Mouse (Mus musculus) erythroblast, embryonic 14.5 days (primary cell): ENCODE measurements around the gene Plppr2. TPM values are rescaled to one million over a fixed set of nuclear protein-coding genes. Genes with fewer than 3 reads are reported as not detected.
A peak's percentile ranks its signal among the peaks of the same experiment; 100 is the strongest.

Source experiments
- H3K27me3 ChIP-seq: 2 replicates; pipeline ENCODE4 v1.6.1; 2012; ENCODE audit warnings: inconsistent platforms; ENCODE audit not compliant: control insufficient read depth
- H3K36me3 ChIP-seq: 2 replicates; pipeline ENCODE4 v1.6.1; 2012; ENCODE audit warnings: mild to moderate bottlenecking, inconsistent platforms; ENCODE audit not compliant: control insufficient read depth
- H3K4me1 ChIP-seq: 2 replicates; pipeline ENCODE4 v1.6.1; 2012; ENCODE audit warnings: inconsistent platforms; ENCODE audit not compliant: control insufficient read depth
- H3K4me3 ChIP-seq: replicated peaks from 2 replicates; pipeline ENCODE3; 2012; ENCODE audit warnings: moderate library complexity, mild to moderate bottlenecking, inconsistent platforms
- H3K9me3 ChIP-seq: 2 replicates; pipeline ENCODE4 v1.6.1; 2012; ENCODE audit warnings: low read length, inconsistent platforms, mixed read lengths; ENCODE audit not compliant: control insufficient read depth
- GATA1 ChIP-seq: IDR thresholded peaks from 2 replicates; pipeline ENCODE4 v1.6.1; 2012; ENCODE audit warnings: low read length, inconsistent platforms, mixed read lengths
- TAL1 ChIP-seq: IDR thresholded peaks from 3 replicates; pipeline ENCODE4 v1.6.1; 2012; ENCODE audit warnings: low read length, inconsistent platforms, mixed read lengths
- polyA plus RNA-seq: library from polyadenylated mRNA; stranded (reverse); fragments of >175 nt; gene quantifications from 2 replicates; pipeline ENCODE4 v1.2.3, GENCODE M21; 2012

The Plppr2 gene
- polyA plus RNA-seq, 1 experiment, result 0.06 TPM

GRCm38 (mm10) chr9:21918035-21918592, 18.7 kb upstream of the Plppr2 start, which contains the start of gene Rab3d:
Gene Rab3d (minus strand): TSS chr9:21918192.
- peaks cover 32% of the 10 kb centered on the region for H3K27me3 ChIP-seq
- peak within 1 kb of the TSS; percentile 65 for H3K4me3 ChIP-seq
- H3K9me3 ChIP-seq, result peaks cover 8% of the 10 kb centered on the region
- H3K4me1 ChIP-seq, result peaks cover 18% of the 10 kb centered on the region
- peaks cover 5% of the 10 kb centered on the region for H3K36me3 ChIP-seq
- TF ChIP-seq GATA1 (no peak), TAL1 (no peak)

DNA sequence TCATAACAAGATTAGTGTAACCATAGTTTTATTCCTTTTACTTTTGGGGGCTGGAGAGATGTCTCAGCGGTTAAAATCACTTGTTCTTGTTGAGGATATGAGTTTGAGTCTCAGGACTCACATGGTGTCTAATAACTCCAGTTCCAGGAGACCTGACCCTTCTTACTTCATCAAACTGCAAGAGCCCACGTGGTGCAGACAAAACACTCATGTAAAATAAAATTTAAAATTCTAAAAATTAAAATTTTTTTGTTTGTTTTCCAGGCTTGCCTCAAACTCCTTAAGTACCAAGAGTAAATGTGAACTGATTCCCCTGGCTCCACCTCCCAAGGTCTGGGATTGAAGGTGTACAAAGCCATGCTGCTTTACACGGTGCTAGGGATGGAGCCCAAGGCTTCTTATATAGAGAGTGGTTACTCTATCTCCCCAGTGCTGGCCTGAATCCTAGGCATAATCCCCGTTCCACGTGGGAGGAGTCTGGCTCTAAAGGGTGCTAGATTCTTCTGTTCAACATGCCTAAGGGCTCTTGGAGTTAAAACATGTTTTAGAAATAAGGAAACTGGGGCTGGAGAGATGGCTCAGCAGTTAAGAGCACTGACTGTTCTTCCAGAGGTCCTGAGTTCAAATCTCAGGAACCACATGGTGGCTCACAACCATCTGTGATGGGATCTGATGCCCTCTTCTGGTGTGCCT, 18.0 kb upstream of the Plppr2 start:
- TF ChIP-seq GATA1 (no peak), TAL1 (no peak)
- Histone ChIP-seq H3K4me3 (no peak overlapping the region), H3K4me1 (peaks cover 21% of the 10 kb centered on the region), H3K9me3 (peaks cover 8% of the 10 kb centered on the region), H3K27me3 (peaks cover 32% of the 10 kb centered on the region), H3K36me3 (peaks cover 5% of the 10 kb centered on the region)

DNA sequence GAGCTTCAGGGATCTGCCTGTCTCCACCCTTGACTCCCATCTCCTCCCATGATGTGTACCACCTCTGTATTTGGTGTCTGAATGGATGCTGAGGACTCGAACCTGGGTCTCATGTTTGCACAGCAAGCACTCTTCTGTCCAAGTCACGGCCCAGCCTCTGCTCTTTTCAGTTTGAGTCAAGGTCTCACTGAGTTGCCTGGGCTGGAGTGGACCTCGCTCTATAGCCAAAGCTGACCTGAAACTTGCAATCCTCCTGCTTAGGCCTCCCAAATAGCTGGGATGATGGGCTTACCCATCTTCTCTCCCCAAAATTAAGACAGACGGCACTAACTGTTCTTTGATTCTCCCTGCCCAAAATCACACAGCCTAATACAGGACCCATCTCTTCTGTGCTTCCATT, 13.8 kb upstream of the Plppr2 start:
- Histone ChIP-seq H3K4me3 (no peak overlapping the region), H3K27me3 (peaks cover 5% of the 10 kb centered on the region), H3K9me3 (peaks cover 8% of the 10 kb centered on the region), H3K4me1 (peaks cover 32% of the 10 kb centered on the region), H3K36me3 (peaks cover 5% of the 10 kb centered on the region)
- TF ChIP-seq GATA1 (no peak), TAL1 (no peak)

DNA sequence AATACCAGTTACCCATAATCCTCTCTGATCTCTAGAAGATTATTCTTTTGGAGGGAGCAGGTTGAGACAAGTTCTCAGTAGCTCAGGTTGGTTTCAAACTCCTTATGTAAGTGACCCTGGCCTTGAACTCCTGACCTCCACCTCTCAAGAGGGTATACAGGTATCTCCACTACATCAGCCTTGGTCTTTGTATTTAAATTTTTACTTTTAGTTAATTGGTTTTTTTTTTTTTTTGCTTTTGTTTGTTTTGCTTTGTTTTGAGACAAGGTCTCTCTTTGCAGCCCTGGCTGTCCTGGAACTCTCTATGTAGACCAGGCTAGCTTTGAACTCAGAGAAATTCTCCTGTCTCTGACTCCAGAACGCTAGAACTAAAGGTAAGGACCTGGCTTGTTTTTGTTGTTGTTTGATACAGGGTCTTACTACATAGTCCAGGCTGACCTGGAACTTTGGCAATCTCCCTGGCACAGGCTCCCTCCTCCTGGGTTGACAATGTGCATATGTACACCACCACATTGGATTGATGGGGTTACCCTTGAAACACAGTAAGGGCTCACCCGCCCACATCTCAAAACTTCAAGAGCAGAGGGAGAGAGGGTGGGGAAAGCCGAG, 13.2 kb upstream of the Plppr2 start:
- peaks cover 8% of the 10 kb centered on the region for H3K9me3 ChIP-seq
- peaks cover 5% of the 10 kb centered on the region for H3K27me3 ChIP-seq
- H3K4me1 ChIP-seq, result peaks cover 26% of the 10 kb centered on the region
- peaks cover 5% of the 10 kb centered on the region for H3K36me3 ChIP-seq
- TF ChIP-seq GATA1, result no peak
- no peak for TF ChIP-seq TAL1
- H3K4me3 ChIP-seq, result no peak overlapping the region

DNA sequence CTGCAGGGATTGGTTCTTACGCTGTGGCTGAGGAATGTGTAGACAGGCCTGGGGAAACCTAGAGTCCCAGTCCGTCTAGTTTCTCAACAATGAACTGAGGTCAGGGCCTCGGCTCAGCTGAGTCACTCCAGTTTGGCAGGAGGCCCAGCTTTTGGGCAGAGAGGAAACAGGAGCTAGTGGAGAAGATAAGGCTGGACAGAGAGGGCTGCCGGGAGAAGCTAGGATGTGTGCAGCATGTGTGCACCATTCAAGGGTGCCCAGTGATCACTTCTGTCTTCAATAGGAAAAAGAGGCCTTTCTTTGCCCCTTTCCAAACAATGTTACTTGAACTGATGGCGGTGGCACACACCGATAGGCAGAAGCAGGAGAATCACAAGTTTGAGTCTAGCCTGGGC, 12.7 kb upstream of the Plppr2 start:
- Histone ChIP-seq H3K27me3 (peaks cover 5% of the 10 kb centered on the region), H3K4me1 (peaks cover 23% of the 10 kb centered on the region), H3K4me3 (no peak overlapping the region), H3K9me3 (peaks cover 8% of the 10 kb centered on the region), H3K36me3 (peaks cover 5% of the 10 kb centered on the region)
- TF ChIP-seq TAL1 (no peak), GATA1 (no peak)

- no peak overlapping the region for H3K4me3 ChIP-seq
- TF ChIP-seq TAL1 (no peak), GATA1 (no peak)
Measured at GRCm38 (mm10) chr9:21925034-21925433, 11.8 kb upstream of the Plppr2 start.

GRCm38 (mm10) chr9:21925506-21925905, 11.3 kb upstream of the Plppr2 start:
- H3K36me3 ChIP-seq, result peaks cover 5% of the 10 kb centered on the region
- TF ChIP-seq GATA1 (no peak), TAL1 (no peak)
- peaks cover 23% of the 10 kb centered on the region for H3K4me1 ChIP-seq
- no peak overlapping the region for H3K4me3 ChIP-seq
- H3K9me3 ChIP-seq, result peaks cover 8% of the 10 kb centered on the region
- H3K27me3 ChIP-seq, result peaks cover 5% of the 10 kb centered on the region

More at GRCm38 (mm10) chr9:21925034-21925433, 11.8 kb upstream of the Plppr2 start:
- Histone ChIP-seq H3K27me3 (peaks cover 5% of the 10 kb centered on the region), H3K4me1 (peaks cover 23% of the 10 kb centered on the region), H3K36me3 (peaks cover 5% of the 10 kb centered on the region), H3K9me3 (peaks cover 8% of the 10 kb centered on the region)

DNA sequence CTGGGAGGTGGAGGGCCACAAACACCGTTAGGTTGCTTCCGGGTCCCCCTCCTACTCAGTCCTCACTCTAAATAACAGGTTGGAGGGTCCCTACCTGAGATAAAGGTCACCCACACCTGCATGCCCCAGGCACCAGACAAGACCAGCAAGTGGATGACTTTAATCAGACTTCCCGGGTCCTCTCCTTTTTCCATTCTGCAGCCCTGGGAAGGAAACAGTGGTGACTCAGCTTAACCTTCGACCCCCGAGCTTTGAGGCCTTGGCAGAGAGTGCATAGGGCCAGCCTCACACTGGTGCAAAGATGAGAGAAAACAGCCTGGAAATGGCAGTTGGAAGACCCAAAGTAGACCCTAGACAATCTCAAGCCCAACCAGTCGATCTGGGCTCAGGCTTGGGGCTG, 10.7 kb upstream of the Plppr2 start:
- peaks cover 23% of the 10 kb centered on the region for H3K4me1 ChIP-seq
- H3K27me3 ChIP-seq, result peaks cover 5% of the 10 kb centered on the region
- H3K36me3 ChIP-seq, result peaks cover 5% of the 10 kb centered on the region
- TF ChIP-seq TAL1 (no peak), GATA1 (no peak)
- no peak overlapping the region for H3K4me3 ChIP-seq
- H3K9me3 ChIP-seq, result peaks cover 8% of the 10 kb centered on the region

- peaks cover 5% of the 10 kb centered on the region for H3K27me3 ChIP-seq
- H3K4me1 ChIP-seq, result peaks cover 23% of the 10 kb centered on the region
- H3K9me3 ChIP-seq, result peaks cover 5% of the 10 kb centered on the region
- H3K4me3 ChIP-seq, result peak overlapping the region; percentile 44
- peaks cover 2% of the 10 kb centered on the region for H3K36me3 ChIP-seq
- TF ChIP-seq GATA1 (no peak), TAL1 (no peak)
Measured at GRCm38 (mm10) chr9:21926784-21927183, 10.0 kb upstream of the Plppr2 start.
